Mouse (Mus musculus) liver (tissue): Measurements from ENCODE around the gene Jmjd4.

Experiments used
- DNase-seq: peaks from one replicate; pipeline ENCODE4 v3.0.0-alpha.2; 2020; ENCODE audit warnings: mixed read lengths

Jmjd4 gene

GRCm38 (mm10) chr11:59449741-59450229 lies at the start of gene Jmjd4:
TSS of gene Jmjd4 (plus strand) at chr11:59450045.
- peak; percentile 92 for DNase-seq

DNA sequence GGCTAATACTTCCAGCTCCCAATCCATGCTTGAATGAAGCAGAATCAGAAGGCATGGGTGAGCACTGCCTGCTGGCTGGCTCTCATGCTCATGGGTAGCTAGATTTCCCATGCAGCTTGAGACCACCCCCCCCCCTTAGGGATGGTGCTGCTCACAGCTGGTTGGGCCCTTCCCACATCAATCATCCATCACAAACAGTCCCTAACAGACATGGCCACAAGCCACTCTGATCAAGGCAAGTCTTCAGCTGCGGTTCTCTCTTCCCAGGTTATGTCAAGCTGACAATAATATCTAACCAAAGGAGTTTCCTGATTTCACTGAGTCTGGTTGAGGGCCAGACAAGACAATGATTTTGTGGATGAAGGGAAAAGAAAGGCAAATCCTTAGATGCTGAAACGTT lies 49.0 kb upstream of the Jmjd4 start:
- DNase-seq, result no peak

DNA sequence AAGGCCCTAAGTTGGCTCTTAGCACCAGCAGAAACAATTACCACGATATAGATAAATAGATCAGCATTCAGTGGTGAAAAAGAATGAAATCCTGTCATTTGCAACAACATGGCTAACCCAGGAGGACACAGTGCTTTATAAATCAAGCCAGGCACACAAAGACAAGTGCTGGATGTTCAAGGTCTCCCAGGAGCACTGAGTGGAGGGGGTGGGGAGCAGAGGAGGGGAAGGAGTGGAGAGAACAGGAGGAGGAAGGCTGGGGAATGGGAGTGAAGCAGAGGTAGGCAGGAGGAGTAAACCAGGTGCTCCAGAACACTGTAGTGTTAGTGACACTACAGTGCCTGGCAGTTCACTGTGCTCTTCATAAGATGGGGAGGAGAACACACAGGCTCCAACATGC lies 44.1 kb upstream of the Jmjd4 start:
- DNase-seq, result no peak

- DNase-seq, result no peak
Observed at GRCm38 (mm10) chr11:59410851-59411250, 39.0 kb upstream of the Jmjd4 start.

GRCm38 (mm10) chr11:59412058-59412457 lies 37.8 kb upstream of the Jmjd4 start:
- DNase-seq, result no peak

- DNase-seq, result no peak
Observed at GRCm38 (mm10) chr11:59412999-59413863, 36.6 kb upstream of the Jmjd4 start.

DNA sequence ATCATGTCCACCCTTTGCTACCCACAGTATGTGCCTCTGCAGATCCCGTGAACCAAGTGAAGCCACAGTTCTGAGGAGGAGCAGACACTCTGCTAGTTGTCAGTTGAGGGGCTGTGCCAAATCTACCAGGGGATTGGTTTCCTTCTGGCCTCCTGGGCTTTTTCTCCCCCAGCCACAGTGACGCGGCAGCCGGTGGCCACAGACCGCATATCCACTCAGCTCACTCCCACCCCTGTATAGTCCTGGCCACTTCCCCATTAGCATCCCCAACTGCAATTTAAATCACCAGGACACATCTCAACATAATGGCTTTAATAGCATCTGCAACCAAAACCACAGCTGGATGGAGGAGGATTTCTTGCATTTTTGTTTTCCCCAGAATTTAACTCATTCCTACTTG lies 31.1 kb upstream of the Jmjd4 start:
- DNase-seq, result peak; percentile 30

DNA sequence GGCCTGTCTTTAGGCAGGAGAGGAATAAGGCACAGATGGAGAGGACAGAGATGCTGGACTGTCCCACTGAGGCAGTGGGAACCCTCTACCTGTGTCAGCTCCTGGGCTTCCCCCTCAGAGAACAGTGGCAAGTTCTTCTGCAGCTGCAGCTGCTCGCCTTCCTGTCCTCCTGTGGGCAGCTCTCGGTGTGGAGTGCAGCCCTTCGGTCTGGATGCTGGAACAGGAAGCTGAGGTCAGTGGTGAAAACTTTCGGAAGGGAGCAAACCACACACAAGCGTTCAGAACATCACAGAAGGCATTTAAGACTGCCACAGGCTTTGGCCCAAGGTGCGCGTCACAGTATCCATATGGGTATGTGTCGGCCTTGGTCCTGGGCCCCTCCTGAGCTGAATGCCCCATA lies 28.4 kb upstream of the Jmjd4 start:
- peak; percentile 26 for DNase-seq

DNA sequence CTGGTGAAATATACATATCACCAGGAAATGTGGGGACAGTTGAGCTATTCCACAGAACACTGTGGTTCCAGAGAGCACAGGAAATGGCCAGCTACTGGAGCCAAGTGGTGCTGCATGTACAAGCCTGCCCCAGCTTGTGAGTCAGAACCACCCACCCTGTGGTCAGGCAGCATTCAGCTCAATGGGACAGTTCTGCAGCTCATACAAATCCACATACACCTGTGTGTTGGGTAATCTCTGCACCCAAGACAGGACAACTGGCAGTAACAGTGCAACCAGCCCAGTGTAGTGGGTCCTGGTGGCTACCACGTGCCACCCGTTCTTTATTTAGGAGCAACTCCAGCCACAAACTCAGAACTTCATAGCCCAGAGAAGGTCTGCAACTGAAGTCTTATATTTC lies 27.9 kb upstream of the Jmjd4 start:
- DNase-seq, result no peak

DNA sequence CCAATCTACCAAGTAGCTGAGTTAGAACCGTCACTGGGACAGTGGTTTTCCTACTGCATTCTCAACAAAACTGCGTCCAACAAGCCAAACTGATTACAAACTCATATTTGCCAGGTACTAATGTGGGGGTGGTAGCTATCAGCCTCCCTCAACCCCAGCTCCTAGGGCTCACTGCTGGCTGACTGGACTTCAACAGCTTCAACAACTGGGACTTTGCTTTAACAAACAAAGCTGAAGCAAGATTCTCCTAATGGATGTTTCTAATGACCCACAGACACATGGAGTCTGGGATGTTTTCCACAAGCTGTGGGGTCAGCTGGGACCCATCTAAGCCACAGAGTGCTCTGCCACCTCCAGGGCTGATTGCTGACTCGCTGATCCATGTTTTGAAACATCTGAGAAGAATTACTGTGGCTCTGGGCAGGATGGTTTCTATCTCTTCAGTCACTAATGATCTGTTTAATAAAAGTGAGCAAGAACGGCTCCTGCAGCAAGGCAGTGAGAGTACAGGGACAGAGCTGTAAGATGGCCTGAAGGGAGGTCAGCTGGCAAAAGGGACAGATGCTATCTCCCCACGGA lies 26.7 kb upstream of the Jmjd4 start:
- no peak for DNase-seq

DNA sequence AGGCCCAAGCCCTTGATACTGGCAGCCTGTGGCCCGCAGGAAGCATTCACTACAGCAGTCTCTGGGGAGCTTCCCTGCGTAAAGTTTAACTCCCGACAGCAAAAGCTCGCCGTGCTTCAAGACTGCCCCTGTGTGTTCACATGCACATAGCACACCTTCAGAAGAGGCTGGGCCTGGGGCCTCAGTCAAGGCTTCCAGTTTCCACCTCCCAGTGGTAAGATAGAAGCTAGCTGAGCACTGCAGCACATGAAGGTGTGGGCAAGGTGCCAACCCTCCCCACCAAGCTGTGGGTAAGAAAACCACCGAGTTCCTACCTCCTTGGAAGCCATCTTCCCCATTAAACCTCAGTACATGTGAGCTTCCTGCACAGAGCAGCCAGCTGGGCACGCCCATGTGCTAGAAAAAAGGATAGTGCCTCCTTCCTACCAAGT lies 24.2 kb upstream of the Jmjd4 start:
- peak; percentile 20 for DNase-seq

- DNase-seq, result no peak
Observed at GRCm38 (mm10) chr11:59428057-59428660, 21.7 kb upstream of the Jmjd4 start.

DNA sequence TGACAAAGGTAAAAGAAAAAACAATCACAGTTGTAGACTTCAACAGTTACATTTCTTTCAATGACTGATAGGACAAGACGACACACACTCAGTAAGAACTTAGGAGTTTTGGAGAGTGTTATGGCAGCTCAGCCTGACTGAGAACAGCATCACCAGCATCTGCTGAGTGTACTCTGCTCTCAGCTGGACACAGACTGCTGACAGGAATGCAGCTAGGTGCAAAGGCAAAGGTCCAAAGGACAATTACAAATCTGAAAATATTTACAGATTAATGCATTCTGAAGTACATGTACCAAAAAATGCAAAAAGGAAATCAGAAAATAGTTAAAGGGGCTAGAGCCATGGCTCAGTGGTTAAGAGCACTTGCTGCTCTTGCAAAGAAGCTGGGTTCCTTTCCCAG lies 19.9 kb upstream of the Jmjd4 start:
- DNase-seq, result no peak

DNA sequence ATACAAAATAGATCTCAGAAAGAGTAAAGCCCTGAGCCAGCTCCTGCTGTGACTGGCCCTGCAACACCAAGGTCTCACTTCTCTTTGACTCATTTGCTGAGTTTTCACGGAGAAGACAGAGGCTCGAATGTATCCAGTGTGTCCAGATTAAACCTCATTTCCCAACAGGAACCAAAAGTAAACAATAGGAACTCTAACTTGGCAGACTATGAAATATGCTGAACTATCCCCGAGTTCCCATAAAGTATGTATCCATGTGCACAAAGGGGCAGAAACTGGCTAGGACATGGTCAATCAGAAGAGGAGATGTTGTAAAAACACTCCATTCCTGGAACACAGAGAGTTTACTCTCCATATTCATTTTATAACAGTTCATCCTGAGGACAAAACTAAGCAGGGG lies 17.6 kb upstream of the Jmjd4 start:
- no peak for DNase-seq

- no peak for DNase-seq
Observed at GRCm38 (mm10) chr11:59437954-59438353, 11.9 kb upstream of the Jmjd4 start.

DNA sequence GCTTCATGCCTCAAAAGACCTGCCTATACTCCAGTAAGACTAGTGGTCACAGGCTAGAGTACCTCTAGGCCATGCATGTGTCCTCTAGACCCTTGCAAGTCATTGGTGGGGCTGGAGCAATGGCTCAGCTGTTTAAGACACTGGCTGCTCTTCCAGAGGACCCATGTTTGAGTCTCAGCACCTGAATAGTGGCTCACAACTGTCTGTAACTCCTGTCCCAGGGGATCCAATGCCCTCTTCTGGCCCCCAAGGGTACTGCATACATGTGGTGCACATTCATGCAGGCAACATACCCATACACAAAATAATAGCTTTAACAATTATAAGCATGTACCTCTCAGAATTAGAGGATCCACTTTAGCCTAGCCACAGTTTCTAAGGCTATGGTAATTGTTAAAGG lies 6.7 kb upstream of the Jmjd4 start:
- no peak for DNase-seq

GRCm38 (mm10) chr11:59450230-59450771 lies 456 bp downstream of the Jmjd4 start:
- DNase-seq, result peak; percentile 51

- no peak for DNase-seq
Observed at GRCm38 (mm10) chr11:59451086-59451485, 1.2 kb downstream of the Jmjd4 start, which contains the start of gene Snap47. TSS of gene Snap47 (minus strand) at chr11:59451186.

- no peak for DNase-seq
Observed at GRCm38 (mm10) chr11:59456346-59456745, 6.5 kb downstream of the Jmjd4 start.

DNA sequence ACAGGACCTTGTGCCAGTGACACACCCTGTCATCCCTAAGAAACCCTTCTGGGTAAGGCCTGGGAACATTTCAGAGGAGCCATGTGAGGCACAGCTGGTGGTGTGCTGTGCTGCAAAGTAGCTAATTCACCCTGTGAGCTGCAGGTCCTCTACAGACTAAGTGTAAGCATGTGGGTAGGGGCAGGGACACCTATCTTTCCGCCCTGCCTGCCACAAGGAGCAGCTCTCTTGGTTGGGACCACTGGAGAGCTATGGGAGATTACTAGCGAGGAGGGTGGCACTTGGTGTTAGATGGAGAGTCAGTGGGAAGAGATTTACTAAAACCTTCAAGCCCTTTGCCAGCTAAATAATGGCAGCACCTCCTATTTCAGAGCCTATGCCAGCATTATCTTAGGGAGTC lies 7.0 kb downstream of the Jmjd4 start:
- DNase-seq, result no peak

DNA sequence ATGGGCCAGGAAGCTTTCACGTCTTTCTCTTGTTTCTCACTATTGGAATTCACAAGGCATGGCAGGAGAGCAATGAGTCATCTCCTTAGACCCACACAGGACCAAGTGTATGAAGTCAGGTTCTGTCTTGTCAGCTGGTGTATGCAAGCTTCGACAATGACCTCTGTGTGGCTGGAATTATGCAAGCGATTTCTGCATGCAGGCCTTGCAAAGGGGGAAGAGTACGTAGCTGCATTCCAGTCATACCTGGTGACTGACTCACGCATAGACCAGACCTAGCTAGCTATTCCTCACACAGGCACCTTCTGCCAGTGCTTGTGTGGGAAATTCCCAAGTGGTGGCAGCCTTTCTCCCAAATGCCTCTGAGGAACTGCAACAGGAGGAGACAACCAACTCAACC lies 9.1 kb downstream of the Jmjd4 start:
- DNase-seq, result no peak

DNA sequence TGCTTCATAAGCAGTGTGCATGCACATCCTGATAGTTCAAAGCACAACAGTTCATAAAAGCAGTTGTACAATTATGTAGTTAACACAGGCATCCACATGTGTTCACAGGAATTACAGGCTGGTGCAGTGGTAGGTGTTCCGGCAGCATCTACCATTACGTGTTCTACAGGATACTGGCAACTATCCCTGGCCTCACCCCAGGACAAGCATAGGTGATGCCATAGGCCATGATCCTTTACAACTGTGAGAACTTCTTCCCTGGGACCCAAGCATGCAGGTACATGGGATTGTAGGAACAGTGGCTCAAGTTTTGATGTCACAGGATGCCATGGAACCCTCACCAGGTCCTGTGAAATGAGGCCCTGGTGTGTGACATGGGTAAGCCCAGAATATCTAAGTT lies 10.6 kb downstream of the Jmjd4 start:
- no peak for DNase-seq
